Mouse (Mus musculus) left cerebral cortex, postnatal 14 days (tissue): ENCODE results near the gene Pdlim7. TPM values are rescaled to one million over a fixed set of nuclear protein-coding genes. Genes with fewer than 3 reads are reported as not detected.

Experiments
- DNase-seq, 2 experiments: peaks; one replicate each; pipeline ENCODE4 v3.0.0; 2021 to 2022; ENCODE audit warnings: low spot score in 2 of 2, mixed read lengths in 1 of 2
- intact Hi-C: fragments of 180-260 bp; cut with DNase I; formaldehyde crosslinking; loops from one replicate; pipeline ENCODE4 v1.15.1; 2025
- total RNA-seq, 2 experiments: library from RNA; stranded (reverse); gene quantifications; 2 replicates each; pipeline ENCODE4 v1.2.3; 2021

The Pdlim7 gene
- total RNA-seq, 2 experiments from 2014 or later = 66.0 to 79.4 TPM

DNA sequence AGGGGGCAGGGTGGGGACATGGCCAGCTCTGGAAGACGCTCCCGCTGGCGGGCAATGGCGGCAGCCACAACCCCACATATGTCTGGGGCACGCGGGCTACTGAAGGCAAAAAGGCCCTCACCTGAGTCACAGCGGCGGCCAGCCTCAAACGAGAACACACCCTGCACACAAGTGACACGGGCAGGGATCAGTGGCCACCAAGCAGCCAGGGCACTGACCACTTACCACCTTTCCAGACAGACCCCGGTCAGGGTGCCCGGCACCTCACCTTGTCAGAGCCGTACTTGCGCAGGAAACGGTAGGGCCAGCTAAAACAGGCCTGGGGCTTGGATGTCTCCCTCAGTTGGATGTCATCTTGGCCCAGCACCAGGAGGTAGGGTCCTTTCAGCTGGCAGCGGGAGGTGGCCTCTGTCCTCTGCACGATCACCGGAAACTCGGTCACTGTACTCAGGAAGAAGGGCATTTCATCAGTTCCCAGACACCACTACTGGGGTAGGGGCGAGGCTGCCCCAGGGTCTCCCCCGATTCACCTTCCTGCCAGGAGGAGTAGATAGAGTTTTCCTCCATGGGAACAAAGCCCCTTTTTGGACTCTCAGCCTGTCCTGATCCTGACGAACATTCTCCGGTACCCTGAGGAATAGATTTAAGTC lies 10.6 kb upstream of the Pdlim7 start:
- no peak for DNase-seq
- intact Hi-C loops = no loop called here

DNA sequence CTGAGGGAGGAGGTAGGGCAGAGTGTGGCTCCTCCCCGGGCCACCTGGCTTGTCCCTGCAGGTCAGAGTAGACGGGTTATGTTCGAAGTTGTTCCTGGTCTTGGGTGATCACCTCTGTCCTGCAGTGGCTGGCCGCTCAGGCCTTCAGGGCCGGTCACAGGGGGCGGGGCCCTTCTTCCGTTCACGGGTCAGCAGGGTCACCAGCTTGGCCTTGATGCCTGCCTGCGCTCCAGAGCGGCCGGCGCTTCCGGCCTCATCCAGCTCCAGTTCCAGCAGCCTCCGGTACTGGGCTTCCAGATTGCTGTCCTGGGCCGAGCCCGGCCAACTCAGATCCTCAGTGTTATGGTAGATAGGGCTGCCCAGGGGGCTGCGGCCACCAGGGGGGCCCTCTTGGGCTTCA lies 9.8 kb upstream of the Pdlim7 start:
- intact Hi-C loops = no loop called here
- no peak for DNase-seq

GRCm38 (mm10) chr13:55522730-55523129 lies 9.3 kb upstream of the Pdlim7 start:
- intact Hi-C loops = no loop called here
- DNase-seq = no peak

DNA sequence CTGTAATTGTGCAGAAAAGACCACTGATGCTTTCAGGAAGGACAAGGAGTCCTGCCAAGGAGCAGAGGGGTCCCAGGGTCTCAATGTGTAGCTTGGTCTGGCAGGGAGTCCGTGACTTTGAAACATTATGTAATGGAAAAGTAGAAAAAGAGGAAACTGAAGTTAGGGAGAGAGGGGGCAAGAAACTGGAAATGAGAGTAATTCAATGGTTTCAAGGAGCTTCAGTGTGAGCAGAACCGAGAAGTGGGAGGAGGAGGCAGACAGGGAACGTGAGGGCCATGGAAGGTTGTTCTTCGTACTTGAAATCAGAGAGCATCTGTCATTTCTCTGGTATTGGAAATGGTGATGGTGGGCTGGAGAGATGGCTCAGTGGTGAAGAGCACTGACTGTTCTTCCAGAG lies 6.1 kb upstream of the Pdlim7 start:
- intact Hi-C loops = no loop called here
- no peak for DNase-seq

- intact Hi-C loops = loop anchor here (2.0 kb wide), 1 partner anchor 112 kb away; no protein-coding TSS in a partner anchor
Observed at GRCm38 (mm10) chr13:55516955-55517354, 3.5 kb upstream of the Pdlim7 start.

DNA sequence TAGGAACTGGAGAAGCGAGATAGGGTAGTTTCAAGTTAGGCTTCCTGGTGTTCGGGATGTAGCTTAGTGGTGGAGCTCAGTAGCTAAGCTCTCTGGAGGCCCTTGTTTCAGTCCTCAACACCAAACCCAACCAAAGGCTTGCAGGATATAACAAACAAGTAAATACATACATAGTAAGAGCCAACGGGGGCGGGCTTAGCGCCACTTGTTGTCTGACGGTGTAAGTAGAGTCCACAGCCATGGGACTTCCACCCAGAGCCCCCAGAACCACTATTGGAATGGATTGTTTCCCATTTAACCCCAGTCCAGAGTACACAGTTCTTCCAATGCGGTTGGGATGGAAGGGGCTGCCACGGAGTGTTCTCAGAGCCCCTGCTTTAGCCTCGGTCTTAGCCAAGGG lies 352 bp upstream of the Pdlim7 start:
- no peak for DNase-seq
- intact Hi-C loops = loop anchor here (2.0 kb wide), 2 partner anchors 27 to 39 kb away; no protein-coding TSS in a partner anchor

More at GRCm38 (mm10) chr13:55516955-55517354, 3.5 kb upstream of the Pdlim7 start:
- peak; percentile 94 for DNase-seq

DNA sequence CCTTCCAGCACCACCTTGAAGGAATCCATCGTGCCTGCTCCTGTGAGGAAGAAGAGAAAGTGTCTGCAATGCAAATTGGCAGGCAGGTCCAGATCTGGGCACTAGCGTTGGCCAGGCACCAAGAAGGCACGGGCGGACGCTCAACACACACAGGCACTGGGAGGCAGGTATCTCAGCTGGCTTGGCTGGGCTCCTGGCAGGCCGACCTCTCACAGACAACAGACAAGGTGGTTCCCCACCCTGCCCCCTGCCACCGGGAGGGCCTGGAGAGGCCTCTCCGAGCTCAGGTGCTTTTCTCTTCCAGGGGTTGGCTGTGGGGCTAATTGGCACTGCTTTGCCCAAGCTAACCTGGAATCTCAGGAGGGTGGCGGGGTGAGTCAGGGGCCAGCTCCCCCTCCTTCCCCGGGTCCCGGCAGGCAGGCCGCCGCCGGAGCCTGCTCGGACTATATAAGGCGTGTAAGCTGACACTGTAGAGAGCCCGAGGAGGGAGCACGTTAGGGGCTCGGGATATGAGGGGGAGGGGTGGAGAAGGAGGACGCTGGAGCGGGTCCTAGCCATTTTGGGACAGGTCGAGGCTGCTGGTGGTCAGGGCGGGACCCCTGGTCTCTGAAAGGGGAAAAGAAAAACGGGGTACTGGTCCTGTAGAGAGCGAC lies 971 bp downstream of the Pdlim7 start:
- no peak for DNase-seq
- intact Hi-C loops = loop anchor here (2.0 kb wide), 2 partner anchors 26 to 38 kb away; no protein-coding TSS in a partner anchor

DNA sequence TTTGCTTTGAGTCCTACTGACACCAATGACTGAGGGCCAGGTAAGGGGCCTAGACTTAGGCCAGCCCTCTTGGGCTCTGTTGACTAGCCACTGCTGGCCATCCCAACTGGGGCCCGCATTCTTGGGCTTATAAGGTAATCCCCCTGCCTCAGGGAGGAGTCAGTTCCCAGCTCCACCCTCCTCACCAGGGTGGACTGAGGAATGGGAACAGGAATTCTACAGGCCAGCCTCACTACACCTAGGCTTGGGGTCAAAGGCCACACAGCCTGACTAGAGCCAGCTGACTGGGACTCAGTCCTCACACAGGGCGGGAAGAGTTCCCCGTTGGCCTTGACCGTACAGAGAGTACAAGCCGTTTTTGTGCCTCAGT lies 2.0 kb downstream of the Pdlim7 start:
- DNase-seq = no peak
- intact Hi-C loops = no loop called here

GRCm38 (mm10) chr13:55510668-55511491 lies 2.6 kb downstream of the Pdlim7 start:
- DNase-seq = no peak
- intact Hi-C loops = no loop called here

- DNase-seq = no peak
- intact Hi-C loops = no loop called here
Observed at GRCm38 (mm10) chr13:55510332-55510667, 3.2 kb downstream of the Pdlim7 start.

DNA sequence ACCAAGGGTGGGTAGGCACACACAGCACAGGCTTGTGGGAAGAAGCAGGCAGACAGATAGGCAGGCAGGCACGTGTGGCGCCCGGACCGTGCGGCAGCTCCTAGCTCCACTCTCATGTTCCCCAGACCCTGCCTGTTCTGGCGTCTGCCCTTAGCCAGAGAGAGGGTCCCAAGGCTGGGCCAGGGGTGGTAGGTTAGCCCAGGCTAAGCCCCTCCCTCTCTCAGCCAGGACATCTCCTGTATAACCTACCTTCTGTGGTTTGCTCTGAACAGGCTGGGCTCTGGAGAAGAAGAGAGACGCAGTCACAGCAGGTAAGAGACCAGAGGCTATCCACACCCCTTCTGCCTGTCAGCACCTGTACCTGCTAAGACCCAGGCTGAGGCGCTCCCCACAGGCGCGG lies 4.9 kb downstream of the Pdlim7 start:
- intact Hi-C loops = no loop called here
- DNase-seq = no peak

GRCm38 (mm10) chr13:55507877-55508276 lies 5.6 kb downstream of the Pdlim7 start:
- no peak for DNase-seq
- intact Hi-C loops = no loop called here

- DNase-seq = no peak
- intact Hi-C loops = no loop called here
Observed at GRCm38 (mm10) chr13:55506697-55507096, 6.8 kb downstream of the Pdlim7 start.

DNA sequence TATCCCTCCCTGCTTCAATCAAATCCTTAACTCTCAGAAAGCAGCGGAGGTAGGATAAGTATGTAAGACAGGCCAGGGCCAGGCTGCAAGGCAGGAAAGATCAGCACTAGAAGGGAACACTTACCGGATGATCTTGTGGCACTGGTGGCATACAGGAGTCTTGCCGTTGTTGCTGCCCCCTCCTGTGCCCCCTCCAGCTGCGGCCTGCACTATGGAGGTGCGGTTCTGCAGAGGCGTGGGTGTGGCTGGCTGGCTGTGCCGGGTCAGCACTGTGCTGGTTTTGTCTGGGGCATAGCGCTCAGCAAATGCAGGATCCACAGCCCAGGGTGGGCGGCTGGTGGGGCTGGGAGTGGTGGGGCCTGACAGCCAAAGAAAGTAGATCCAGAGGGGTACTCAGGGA lies 7.7 kb downstream of the Pdlim7 start:
- no peak for DNase-seq
- intact Hi-C loops = no loop called here

DNA sequence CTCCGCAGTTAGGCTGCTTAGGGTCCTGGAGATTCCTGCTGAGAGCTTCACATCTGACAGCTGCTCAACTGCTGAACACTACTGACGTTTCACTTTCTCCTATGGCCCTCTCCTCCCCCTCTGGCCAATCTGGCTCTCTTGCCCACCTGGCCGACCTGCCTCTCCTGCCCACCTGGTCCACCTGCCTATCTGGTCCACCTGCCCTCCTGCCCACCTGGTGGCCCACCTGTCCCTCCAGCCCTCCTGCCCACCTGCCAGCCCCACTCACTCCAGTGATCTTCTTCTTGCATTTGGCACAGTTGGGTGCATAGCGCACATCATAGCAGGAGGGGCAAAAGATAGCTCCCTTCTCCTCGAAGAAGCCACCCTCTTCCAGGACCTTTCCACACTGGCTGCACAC lies 9.1 kb downstream of the Pdlim7 start:
- intact Hi-C loops = no loop called here
- DNase-seq = no peak

DNA sequence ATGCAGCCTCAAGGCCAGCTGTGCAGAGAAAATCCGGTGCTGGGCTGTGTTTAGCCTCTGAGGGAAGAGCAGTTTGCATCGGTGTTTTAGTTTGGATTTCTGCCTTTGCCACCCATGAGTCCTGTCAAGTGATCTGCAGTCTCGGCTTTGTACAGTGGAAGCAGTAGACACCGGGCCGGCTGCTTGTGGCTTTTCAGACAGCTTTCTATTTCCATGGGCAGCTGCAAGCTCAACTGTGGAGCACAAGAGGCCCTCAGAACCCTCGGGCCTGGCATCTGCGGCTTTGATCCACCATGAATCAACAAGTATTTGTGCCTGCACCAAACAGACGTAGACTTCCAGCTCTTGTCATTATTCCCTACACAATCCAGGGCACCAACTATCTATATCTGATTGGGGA lies 11.1 kb downstream of the Pdlim7 start:
- intact Hi-C loops = no loop called here
- DNase-seq = no peak

DNA sequence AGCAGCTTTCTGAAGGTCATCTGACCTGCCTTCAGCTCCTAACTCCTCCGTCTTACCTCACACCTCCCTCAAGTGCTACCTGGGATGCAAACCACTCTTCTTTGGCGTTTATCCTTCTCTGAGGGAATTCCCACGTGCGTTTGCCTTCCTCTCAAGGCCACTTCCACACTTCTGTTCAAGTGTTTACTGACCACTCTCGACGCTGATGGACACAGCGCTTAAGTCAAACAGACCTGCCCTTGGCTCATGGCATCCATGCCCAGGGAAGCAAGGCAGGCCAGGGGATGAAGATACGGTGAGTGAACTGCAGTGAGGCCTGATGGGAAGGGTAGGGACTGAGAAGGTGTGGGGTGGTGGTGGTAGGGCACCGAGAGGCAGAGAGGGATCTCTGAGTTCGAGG lies 12.9 kb downstream of the Pdlim7 start:
- intact Hi-C loops = no loop called here
- DNase-seq = no peak

GRCm38 (mm10) chr13:55498906-55499305 lies 14.6 kb downstream of the Pdlim7 start:
- intact Hi-C loops = no loop called here
- no peak for DNase-seq

DNA sequence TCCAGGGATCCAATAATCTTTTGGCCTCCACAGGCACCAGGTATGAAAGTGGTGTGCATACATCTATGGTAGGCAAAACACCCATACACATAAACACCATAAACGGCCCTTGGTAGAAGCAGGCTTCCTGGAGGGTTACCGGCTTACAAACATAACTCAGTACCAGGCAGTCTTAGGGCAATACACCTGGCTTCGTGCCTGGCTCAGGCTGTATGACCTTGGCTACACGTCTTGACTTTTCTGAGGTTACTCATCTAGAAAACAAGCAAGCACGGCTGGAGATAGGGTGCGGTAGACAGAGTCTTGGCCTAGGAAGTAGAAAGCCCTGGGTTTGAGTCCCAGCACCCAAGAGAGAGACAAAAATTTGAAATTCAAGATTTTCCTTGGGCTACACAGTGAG lies 16.8 kb downstream of the Pdlim7 start:
- no peak for DNase-seq
- intact Hi-C loops = no loop called here

GRCm38 (mm10) chr13:55495702-55496101 lies 17.8 kb downstream of the Pdlim7 start:
- DNase-seq = no peak
- intact Hi-C loops = no loop called here
